Mouse (Mus musculus): ENCODE data around the gene Pole2.

Gene Pole2

GRCm38 (mm10) chr12:69210056-69210979 is 17.7 kb downstream of the Pole2 start:
- DNase-seq: no peak

DNA sequence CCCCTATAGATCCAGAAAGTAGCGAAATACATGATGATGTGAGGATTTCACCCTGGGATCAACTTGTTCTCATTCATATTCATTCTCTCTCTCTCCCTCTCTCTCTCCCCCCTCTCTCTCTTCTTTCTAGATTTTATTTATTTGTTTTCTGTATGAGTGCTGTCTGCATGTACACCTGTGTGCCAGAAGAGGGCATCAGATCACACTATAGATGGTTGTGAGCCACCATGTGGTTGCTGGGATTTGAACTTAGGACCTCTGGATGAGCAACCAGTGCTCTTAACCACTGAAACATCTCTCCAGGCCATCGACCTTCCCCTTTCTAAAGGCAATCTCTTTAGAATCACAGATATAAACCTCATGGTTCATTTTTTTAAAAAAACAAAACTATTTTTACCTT is 19.5 kb downstream of the Pole2 start:
- DNase-seq: no peak

DNA sequence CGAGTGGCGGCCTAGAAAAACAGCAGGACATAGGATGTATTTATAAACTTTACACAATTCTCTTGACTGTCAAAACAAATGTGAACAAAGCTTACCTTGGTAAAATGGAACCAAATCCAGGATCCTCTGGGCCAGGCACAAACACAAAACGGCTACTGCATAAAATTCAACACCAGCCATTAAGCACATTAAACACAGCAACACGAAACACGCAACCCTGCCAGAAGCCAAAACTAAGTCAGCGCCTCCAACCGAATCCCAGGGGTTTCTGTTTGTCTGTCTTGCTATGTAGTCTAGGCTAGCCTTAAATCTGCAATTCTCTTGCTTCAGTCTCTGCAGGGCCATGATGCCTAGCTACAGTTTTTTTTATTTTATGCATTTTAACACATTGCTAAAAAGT is 20.1 kb downstream of the Pole2 start:
- DNase-seq: no peak

- DNase-seq: no peak
Observed at GRCm38 (mm10) chr12:69207396-69207795, 20.6 kb downstream of the Pole2 start.

DNA sequence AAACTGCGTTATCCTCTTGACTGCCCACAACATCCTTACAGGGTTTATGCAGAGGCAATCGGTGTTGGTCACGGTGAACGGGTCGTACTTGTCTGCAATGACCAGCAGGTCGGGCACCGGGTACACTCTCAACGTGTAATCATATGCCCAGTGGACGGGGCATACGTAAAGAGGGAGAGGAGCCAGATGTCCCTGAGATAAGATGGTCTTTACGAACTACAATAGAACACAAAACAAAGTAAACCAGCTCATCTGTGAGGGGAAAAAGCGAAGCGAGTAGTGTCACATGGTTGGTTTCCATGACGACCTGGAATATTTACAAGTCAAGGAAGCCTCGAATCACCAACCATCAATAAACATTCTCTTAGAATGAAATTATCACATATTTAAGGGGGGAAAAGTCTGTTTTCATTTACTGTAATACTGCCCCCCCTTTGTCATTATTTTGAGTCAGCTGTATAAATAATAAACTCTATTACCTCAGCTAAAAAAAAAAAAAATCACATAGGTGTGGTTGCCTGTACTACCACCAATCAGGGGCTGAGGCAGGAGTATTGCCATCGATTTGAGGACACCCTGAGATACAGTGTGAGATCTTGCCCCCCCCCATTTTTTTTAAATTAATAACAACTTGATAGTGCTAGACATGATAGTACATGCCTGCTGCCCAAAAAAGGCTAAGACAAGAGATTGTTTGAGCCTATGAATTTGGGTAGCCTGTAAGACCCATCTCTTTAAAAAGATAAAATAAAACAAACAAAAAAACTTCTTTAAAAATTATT is 23.8 kb downstream of the Pole2 start, which contains the start of gene Gm49384:
Gm49384 (minus strand) TSS at position 216 of the 782 bp plus-strand sequence.
- DNase-seq: no peak

- DNase-seq: no peak
Observed at GRCm38 (mm10) chr12:69198985-69199384, 29.0 kb downstream of the Pole2 start.

DNA sequence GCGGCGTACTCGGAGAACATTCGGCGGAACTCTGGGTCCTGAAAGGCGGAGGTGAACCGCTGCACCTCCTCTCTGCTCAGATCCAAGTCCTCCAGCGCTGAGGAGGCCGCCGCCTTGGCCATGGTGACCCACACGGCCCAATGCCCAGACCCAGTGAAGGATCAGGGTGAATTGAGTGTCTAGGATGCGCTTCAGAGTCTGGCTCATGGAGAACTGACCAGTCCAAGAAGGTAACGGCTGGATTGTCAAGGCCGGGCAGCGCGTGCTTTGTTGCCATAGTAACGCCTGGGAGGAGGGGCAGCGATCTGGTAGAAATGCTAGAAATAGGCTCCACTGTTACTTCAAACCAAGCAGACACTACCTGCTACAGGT is 29.8 kb downstream of the Pole2 start, which contains the start of gene Dnaaf2:
Dnaaf2 (minus strand) TSS at position 266 of the 372 bp plus-strand sequence.
- peak in 1 of 2 experiments; percentile 32 for DNase-seq

DNA sequence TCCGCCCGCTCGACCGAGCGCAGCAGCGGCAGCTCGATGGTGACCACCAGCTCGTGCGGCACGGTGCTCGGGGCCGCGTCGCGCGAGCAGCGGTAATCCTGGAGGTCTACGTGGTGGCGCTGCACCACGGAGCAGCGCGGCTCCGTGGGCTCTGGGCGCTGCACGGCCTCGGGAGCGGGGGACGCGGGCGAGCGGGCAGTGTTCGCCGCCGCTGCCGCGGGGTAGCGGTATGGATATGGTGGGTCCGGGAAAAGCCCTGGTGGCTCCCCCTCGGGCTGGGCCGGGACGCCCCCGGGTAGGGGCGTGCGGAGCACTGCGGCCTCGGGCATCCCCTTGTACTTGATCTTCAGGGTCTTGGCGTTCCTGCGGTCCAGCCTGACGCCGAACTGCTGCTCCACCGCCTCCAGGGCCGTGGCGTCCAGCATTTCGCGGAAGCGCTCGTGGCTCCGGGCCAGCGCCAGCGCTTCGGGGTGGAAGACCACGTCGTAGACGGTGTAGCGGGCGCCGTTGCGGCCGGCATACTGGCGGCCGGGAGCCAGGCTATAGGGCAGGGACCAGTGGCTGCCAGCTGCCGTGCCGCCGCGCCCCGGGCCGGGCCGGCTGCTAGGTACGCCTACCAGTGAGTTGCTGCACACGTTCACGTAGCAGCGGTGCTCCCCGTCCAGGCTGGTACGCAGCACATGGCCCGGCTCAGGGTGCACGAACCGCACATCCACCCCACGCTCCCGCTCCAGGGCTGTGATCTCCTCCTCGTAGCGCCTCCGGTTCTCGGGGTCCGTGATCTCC is 30.4 kb downstream of the Pole2 start:
- DNase-seq: peak; percentile 37 to 39

DNA sequence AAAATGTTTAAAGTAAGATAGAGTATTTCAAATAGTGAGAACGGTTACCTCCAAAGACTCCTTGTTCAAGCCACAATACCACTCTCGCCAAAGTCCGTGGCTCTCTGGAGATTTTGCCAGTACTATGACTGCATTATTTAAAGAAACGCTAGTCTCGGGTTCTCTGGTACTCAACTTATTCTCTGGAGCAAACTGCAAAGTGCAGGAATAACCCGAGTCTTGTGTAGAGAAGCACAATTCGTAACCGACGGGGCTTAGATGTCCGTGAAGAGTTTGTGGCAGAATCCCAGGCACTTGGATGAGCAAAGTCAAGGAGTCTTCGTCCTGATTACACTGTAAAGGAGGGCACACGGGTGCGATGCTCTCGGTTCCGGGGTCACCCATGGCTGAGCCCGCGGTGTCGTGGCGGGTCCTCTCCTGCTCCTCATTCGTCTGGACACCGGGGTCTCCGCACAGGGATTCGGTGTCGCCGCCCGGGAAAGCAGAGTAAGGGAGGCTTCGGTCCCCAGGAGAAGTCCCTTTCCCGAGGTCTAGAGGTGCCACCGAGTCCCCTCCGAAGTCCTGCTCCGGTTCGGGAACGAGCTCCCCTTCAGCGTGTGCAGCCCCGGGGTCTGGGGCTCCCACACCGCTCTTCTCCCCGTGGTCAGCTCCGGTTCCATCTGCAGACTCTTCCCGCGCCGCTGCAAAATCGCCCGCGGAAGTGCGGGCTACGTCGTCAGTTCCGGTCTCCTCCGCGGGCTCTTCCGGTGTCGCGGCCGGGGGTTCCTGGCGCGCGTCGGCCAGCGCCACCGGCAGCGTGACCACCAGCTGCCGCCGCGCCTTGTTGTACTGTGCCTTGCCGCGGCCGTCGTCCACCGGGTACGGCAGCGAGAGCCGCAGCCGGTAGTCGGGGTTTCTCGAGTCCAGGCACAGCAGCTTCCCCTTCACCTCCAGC is 31.3 kb downstream of the Pole2 start, which contains the start of gene Gm49383:
Gm49383 (minus strand) TSS at position 661 of the 934 bp plus-strand sequence.
- DNase-seq: peak in 1 of 2 experiments; percentile 31

DNA sequence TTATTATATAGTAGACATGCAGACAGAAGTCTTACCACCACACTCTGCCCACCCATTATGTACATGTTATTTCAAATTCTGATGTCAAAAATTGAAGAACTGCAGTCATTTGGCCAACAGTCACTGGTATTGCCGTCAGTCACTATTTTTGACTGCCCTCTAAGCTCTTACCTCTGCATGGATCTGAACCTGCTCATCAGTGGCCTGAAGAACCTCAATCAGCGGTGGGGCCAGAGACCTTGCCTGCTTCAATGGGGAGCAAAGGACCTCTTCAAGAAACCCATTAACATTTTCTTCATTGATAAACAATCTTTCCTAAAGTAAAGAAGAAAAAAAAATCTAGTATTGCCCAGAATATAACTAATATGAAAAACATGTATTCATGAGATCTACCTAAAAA is 35.4 kb downstream of the Pole2 start:
- DNase-seq: no peak

DNA sequence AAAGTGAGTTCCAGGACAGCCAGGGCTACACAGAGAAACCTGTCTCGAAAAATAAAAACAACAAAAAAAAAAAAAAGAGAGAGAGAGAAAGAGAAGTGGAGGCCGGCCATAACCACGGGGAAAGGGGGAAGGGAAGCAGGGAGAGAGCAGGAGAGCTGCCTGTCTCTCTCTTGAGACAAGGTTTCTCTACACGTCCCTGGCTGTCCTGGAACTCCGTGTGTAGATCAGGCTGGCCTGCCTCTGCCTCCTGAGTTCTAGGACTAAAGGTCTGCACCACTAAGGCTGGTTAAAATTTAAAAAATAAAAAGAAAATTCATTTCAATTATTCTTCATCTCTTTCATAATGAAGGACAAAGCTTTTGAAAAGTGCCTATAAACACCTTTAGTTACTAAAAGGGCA is 36.6 kb downstream of the Pole2 start:
- no peak for DNase-seq

DNA sequence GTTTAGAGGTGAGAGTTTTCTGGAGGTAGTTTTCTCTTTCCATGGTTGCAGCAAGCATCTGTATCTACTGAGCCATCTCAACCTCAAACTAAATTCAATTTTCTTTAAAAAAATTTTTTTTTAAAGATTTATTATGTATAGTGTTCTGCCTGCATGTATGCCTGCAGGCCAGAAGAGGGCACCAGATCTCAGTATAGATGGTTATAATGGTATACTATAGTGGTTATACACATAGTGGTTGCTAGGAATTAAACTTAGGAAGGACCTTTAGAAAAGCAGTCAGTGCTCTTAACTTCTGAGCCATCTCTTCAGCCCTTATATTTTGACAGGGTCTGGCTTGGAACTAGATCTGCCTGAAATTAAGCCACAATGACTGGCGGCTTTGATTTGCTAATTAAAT is 37.5 kb downstream of the Pole2 start:
- DNase-seq: no peak

DNA sequence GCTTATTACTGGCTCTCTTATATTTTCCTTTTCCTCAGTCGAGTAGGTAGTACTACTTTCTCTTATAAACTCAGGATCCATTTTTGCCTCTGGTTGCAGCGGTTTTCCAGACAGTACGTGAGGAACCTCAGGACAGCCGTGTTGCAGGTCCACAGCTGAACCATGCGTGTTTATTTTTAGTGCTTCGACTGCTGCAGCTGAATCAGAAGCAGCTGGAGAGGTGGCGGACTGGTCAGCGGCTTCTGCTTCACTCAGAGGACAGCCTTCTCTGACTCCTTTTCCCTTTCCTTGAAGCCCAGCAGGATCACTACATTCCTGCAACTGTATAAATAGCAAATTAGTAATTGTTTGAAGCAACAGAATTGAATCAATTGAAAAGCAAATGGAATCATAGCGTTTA is 37.9 kb downstream of the Pole2 start:
- DNase-seq: no peak

- no peak for DNase-seq
Observed at GRCm38 (mm10) chr12:69186811-69187471, 41.1 kb downstream of the Pole2 start.

DNA sequence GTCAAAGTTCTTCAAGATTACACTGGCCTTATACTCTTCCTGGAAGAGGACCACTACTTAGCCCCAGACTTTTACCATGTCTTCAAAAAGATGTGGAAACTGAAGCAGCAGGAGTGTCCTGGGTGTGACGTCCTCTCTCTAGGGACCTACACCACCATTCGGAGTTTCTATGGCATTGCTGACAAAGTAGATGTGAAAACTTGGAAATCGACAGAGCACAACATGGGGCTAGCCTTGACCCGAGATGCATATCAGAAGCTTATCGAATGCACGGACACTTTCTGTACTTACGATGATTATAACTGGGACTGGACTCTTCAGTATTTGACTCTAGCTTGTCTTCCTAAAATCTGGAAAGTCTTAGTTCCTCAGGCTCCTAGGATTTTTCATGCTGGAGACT is 42.6 kb downstream of the Pole2 start:
- DNase-seq: no peak

DNA sequence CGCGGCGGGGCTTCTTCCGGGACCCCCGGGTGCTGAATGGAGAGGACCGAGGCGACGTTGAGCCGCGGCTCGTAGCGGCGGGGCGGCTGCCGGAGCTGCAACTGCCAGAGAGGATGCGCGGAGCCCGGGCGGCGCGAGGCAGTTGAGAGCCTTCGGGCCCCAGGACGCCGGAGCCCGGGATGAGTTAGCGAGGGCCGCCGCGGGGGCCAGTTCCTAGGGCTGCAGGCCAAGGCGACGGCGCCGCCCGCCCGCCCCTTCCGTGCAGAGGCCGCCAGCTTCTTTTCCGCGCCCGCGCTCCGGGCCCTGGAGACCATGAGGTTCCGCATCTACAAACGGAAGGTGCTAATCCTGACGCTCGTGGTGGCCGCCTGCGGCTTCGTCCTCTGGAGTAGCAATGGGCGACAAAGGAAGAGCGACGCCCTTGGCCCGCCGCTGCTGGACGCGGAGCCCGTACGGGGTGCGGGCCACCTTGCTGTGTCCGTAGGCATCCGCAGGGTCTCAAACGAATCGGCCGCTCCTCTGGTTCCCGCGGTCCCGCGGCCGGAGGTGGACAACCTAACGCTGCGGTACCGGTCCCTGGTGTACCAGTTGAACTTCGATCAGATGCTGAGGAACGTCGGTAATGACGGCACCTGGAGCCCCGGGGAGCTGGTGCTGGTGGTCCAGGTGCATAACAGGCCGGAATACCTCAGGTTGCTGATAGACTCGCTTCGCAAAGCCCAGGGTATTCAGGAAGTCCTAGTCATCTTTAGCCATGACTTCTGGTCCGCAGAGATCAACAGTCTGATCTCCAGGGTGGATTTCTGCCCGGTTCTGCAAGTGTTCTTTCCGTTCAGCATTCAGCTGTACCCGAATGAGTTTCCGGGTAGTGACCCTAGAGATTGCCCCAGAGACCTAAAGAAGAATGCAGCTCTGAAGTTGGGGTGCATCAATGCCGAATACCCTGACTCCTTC is 43.4 kb downstream of the Pole2 start:
- DNase-seq: peak in 1 of 2 experiments; percentile 47

DNA sequence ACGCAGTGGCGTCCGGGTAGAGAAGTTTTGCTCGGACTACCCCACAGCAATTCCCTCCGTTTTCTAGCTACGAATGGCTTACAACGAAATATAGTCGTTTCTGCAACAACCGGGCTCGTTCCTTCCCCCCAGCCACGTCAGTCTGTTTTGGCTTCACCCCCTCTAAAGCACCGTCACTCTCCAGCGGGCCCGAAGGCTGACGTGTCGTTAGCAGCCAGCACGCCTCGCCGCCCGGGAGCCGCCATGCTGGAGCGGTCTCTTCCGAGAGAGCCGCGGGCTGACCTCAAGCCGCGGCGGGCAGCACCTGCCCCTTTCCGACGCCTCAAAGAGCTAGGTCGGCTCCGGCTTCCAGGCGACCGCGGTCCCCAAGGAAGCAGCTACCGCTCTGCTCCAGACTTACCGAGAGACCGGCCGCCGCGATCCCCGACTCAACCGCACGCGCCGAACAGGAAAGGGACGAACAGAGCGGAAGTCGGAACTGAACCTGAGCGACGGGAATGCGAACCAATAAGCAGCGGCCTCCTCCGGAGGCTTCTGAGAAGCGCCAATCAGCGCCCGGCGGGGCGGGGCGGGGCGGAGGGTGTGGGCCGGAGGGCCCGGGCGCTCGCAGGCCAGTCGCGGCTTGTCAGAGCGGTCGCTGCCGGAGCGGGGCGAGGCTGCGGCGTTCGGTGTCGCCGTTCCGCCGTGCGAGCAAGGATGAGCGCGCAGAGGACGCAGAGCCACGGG is 44.2 kb downstream of the Pole2 start, which contains the start of the genes Rpl36al and Mgat2:
Rpl36al (minus strand) TSS at position 501 of the 726 bp plus-strand sequence.
Mgat2 (plus strand) TSS at position 575 of the 726 bp plus-strand sequence.
- peak; percentile 95 to 96 for DNase-seq

- no peak for DNase-seq
Observed at GRCm38 (mm10) chr12:69181800-69182199, 46.2 kb downstream of the Pole2 start.

DNA sequence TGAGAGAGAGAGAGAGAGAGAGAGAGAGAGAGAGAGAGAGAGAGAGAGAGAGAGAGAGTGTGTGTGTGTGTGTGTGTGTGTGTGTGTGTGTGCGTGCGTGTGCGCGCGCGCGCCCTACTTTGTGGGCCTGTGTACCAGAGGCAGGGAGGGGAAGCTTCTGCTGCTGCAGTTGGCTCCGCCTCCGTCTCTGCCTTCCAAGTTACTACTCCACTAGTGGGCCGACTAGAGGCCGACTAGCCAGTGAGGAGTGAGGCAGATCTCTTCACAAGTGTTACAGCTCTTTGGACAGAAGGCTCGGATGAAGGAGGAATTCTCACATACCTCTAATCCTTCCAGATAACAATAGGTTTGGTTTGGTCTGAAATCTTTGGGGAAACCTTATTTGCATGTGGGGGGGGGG is 48.6 kb downstream of the Pole2 start:
- DNase-seq: no peak
